Mouse (Mus musculus) liver, postnatal 0 days (tissue): ENCODE results near the gene 1700122O11Rik.

Experiments
- CTCF ChIP-seq: sonication (generic); IDR thresholded peaks from 2 replicates; pipeline ENCODE4 v1.5.1; 2016; ENCODE audit warnings: antibody characterized with exemption, low read depth
- EP300 ChIP-seq: IDR thresholded peaks from 2 replicates; pipeline ENCODE4 v1.6.1; 2016; ENCODE audit warnings: antibody characterized with exemption, low read depth, mild to moderate bottlenecking

DNA sequence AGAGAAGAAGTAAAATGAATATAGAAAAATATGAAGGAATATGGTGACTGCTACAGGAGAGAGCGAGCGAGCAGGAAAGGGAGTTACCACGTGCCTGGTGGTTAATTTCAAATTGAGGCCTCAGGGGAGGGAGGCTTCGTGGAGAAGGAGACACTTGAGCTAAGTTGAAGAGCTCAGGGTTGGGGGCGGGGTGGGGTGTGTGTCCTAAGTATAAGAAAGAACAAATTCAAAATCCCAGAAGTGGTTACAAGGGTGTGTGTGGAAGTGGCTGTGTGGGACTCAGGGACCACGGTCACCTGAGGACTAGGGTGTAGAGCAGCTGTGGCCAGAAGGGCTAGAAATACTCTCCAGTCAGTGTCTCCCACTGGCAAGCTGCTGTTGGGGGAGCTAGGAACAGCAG, 38.7 kb downstream of the 1700122O11Rik start:
- TF ChIP-seq EP300 (no peak), CTCF (no peak)
